Mouse (Mus musculus): Measurements from ENCODE around the gene Tyw1. TPM values are rescaled to one million over a fixed set of nuclear protein-coding genes. Genes with fewer than 3 reads are reported as not detected.

Gene Tyw1
- total RNA-seq, 2 experiments from 2014 or later, result 17.8 to 21.4 TPM

Other genes with a start within 250 kb of the Tyw1 start
- 100 to 1,000 TPM; 120 to 174 TPM for gene Asl, start 226.4 kb upstream of the Tyw1 start, total RNA-seq (2021)
- 10 to 100 TPM; 27.7 to 34.4 TPM for gene Crcp, start 226.3 kb upstream of the Tyw1 start, total RNA-seq (2021)
- 10 to 100 TPM; 35.1 to 40.0 TPM for gene Tpst1, start 182.3 kb upstream of the Tyw1 start, total RNA-seq (2021)
- 1 to 10 TPM; 5.3 to 8.5 TPM for gene Kctd7, start 110.8 kb upstream of the Tyw1 start, total RNA-seq (2021)
- gene Rabgef1, start 83.8 kb upstream of the Tyw1 start, total RNA-seq (2021), result 10 to 100 TPM; 35.6 to 41.5 TPM
- gene Tmem248, start 38.5 kb upstream of the Tyw1 start, total RNA-seq (2021), result 10 to 100 TPM; 48.6 to 54.3 TPM
- gene Sbds, start 89 bp upstream of the Tyw1 start, total RNA-seq (2021), result 10 to 100 TPM; 65.6 to 68.5 TPM
- gene Caln1, start 113.8 kb downstream of the Tyw1 start, total RNA-seq (2021), result 10 to 100 TPM; 26.8 to 33.5 TPM
- gene A330070K13Rik, start 129.0 kb downstream of the Tyw1 start, total RNA-seq (2021), result not detected